Mouse (Mus musculus): Measurements from ENCODE around the gene Xiap. TPM values are rescaled to one million over a fixed set of nuclear protein-coding genes. Genes with fewer than 3 reads are reported as not detected.
"Not testable (repeated sequence)": the region's sequence is repeated elsewhere in the genome, so short reads cannot be mapped to it uniquely, and the experiment has no call there.

Gene Xiap
- 2.0 and 5.8 TPM in 2 replicates for polyA plus RNA-seq (2012; ENCODE audit: insufficient read depth, low replicate concordance)

- Histone ChIP-seq H3K36me3 (replicated peaks; ENCODE audit: low read length) (no peaks in the 10 kb centered on the region), H3K4me3 (replicated peaks) (no peak within 1 kb of the TSS), H3K4me1 (peaks cover 12% of the 10 kb centered on the region), H3K9me3 (0 out of 2 replicates have a peak, but pooled peaks cover 3% of the 10 kb centered on the region), H3K27me3 (replicated peaks) (no peaks in the 10 kb centered on the region)
- TF ChIP-seq GATA1 (IDR thresholded peaks at IDR 0.05; ENCODE audit: borderline replicate concordance, low read length) (no peak), FLI1 (IDR thresholded peaks at IDR 0.05; ENCODE audit: low read length) (no peak)
Measured at GRCm38 (mm10) chrX:42059282-42060068, at the start of gene Xiap. Xiap (plus strand) TSS chrX:42059679.

GRCm38 (mm10) chrX:42012677-42013208 lies 46.7 kb upstream of the Xiap start:
- H3K4me1 ChIP-seq: peaks cover 2% of the 10 kb centered on the region

DNA sequence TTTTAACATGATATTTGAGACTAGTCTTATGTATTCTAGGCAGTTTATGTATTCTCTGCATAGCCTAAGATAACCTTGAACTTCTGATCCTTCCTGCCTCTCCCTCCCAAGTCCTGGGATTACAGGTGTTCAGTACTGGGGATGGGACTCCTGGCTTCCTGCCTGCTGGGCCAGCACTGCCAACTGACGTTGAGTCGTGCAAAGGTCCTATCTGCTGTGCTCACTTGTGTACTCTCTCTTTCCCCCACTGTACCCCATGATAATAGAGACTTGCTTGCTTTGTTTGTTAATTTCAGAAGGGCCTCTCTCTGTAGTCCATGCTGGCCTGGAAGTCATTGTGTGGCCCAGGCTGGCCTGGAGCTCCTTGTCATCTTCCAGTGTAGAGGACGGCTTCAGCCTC lies 45.7 kb upstream of the Xiap start:
- no peak overlapping the region for H3K4me3 ChIP-seq (replicated peaks)
- H3K4me1 ChIP-seq: peaks cover 11% of the 10 kb centered on the region
- H3K9me3 ChIP-seq: no peaks in the 10 kb centered on the region
- TF ChIP-seq GATA1 (IDR thresholded peaks at IDR 0.05; ENCODE audit: borderline replicate concordance, low read length): no peak
- no peak for TF ChIP-seq FLI1 (IDR thresholded peaks at IDR 0.05; ENCODE audit: low read length)
- H3K36me3 ChIP-seq (replicated peaks; ENCODE audit: low read length): no peaks in the 10 kb centered on the region
- peaks cover 19% of the 10 kb centered on the region for H3K27me3 ChIP-seq (replicated peaks)

More at GRCm38 (mm10) chrX:42012677-42013208, 46.7 kb upstream of the Xiap start:
- TF ChIP-seq FLI1 (IDR thresholded peaks at IDR 0.05; ENCODE audit: low read length) (no peak), GATA1 (IDR thresholded peaks at IDR 0.05; ENCODE audit: borderline replicate concordance, low read length) (no peak)
- Histone ChIP-seq H3K4me3 (replicated peaks) (no peak overlapping the region), H3K9me3 (no peaks in the 10 kb centered on the region), H3K27me3 (replicated peaks) (peaks cover 22% of the 10 kb centered on the region), H3K36me3 (replicated peaks; ENCODE audit: low read length) (no peaks in the 10 kb centered on the region)

DNA sequence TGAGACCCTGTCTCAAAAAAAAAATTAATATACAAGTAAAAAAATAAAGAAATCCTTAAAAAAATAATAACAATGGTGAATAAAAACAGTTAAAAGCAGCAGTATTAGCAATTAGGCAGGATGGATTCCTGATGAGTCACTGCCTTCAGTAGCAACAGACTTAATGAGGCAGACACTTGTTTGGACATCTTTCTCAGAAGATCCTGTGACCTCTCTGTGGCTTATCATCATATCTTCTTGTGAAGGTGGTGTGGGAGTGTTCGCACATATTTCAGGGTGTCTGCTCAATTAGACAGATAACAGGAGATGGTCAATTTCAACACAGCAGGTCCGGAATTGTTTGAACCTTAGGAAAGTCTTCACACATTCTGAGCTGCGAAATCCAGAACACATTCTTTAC lies 45.0 kb upstream of the Xiap start:
- H3K9me3 ChIP-seq: no peaks in the 10 kb centered on the region
- H3K27me3 ChIP-seq (replicated peaks): peaks cover 16% of the 10 kb centered on the region
- no peak for TF ChIP-seq FLI1 (IDR thresholded peaks at IDR 0.05; ENCODE audit: low read length)
- no peak for TF ChIP-seq GATA1 (IDR thresholded peaks at IDR 0.05; ENCODE audit: borderline replicate concordance, low read length)
- peaks cover 16% of the 10 kb centered on the region for H3K4me1 ChIP-seq
- H3K36me3 ChIP-seq (replicated peaks; ENCODE audit: low read length): no peaks in the 10 kb centered on the region
- H3K4me3 ChIP-seq (replicated peaks): no peak overlapping the region

DNA sequence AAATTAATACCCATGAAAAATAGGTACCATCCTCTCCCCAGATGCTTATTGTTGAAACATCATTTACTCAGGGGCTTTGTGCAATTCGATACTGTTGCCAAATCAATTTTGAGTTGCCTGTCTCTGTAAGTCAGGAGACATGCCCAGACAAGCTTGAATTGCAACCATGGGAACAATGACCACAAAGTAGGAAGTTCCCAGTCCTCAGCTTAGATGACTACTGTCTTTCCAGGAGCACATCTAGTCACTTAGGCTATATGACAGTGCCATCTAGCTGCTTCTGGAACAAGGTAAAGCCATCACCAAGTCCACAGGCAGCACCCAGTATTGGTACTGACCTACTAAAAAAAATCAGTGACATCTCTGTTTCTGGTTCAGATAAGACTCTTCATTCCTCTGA lies 41.4 kb upstream of the Xiap start:
- TF ChIP-seq FLI1 (IDR thresholded peaks at IDR 0.05; ENCODE audit: low read length) (no peak), GATA1 (IDR thresholded peaks at IDR 0.05; ENCODE audit: borderline replicate concordance, low read length) (no peak)
- Histone ChIP-seq H3K27me3 (replicated peaks) (peaks cover 10% of the 10 kb centered on the region), H3K9me3 (no peaks in the 10 kb centered on the region), H3K4me3 (replicated peaks) (no peak overlapping the region), H3K36me3 (replicated peaks; ENCODE audit: low read length) (no peaks in the 10 kb centered on the region), H3K4me1 (peaks cover 16% of the 10 kb centered on the region)

DNA sequence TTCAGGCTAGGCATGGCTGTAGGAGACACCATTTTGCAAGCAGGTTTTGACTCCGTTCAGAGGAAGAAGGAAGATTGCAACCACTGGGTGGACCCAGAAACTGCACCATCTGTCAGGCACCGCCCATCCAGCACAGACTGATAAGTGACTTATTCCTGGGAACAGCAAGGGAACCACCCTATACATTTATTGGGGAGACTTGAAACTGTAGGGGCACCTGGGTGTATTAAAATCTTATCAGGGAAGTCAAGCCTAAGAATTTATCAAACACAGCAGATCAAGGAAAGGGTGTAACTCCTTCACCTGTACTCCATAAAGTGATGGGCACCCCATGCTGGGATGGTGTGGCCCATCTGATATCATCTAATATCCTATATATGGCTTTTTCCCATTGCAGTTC lies 40.0 kb upstream of the Xiap start:
- peaks cover 16% of the 10 kb centered on the region for H3K4me1 ChIP-seq
- no peak overlapping the region for H3K4me3 ChIP-seq (replicated peaks)
- TF ChIP-seq FLI1 (IDR thresholded peaks at IDR 0.05; ENCODE audit: low read length): no peak
- no peak for TF ChIP-seq GATA1 (IDR thresholded peaks at IDR 0.05; ENCODE audit: borderline replicate concordance, low read length)
- H3K36me3 ChIP-seq (replicated peaks; ENCODE audit: low read length): no peaks in the 10 kb centered on the region
- no peaks in the 10 kb centered on the region for H3K9me3 ChIP-seq
- peaks cover 9% of the 10 kb centered on the region for H3K27me3 ChIP-seq (replicated peaks)

GRCm38 (mm10) chrX:42025802-42026440 lies 33.6 kb upstream of the Xiap start:
- H3K36me3 ChIP-seq (replicated peaks; ENCODE audit: low read length); H3K9me3 ChIP-seq; H3K4me3 ChIP-seq (replicated peaks); H3K4me1 ChIP-seq: not testable (repeated sequence)
- peaks cover 13% of the 10 kb centered on the region for H3K27me3 ChIP-seq (replicated peaks)

DNA sequence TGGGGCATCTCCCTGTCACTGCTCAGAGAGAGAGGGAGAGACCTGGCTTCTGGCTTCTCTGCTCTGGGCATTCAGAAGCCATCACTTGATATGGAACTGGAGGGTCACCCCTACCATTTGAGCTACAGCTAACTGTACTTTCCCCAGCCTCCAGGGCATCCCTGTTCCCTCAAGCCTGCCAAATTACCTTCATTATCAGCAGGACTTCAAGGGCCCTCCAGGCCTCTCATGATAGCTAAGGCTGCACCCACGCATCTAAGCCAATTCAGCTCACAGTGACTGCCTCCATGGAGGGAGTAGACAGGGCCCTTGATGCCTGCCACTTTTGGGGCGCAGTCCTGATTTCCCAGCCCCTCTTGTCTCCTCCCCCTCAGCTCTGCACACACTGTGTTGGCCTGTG lies 32.5 kb upstream of the Xiap start:
- H3K4me1 ChIP-seq; H3K36me3 ChIP-seq (replicated peaks; ENCODE audit: low read length); H3K9me3 ChIP-seq; H3K27me3 ChIP-seq (replicated peaks); H3K4me3 ChIP-seq (replicated peaks): not testable (repeated sequence)

GRCm38 (mm10) chrX:42033111-42033693 lies 26.3 kb upstream of the Xiap start:
- peak overlapping the region; percentile 67 for H3K4me3 ChIP-seq (replicated peaks)

DNA sequence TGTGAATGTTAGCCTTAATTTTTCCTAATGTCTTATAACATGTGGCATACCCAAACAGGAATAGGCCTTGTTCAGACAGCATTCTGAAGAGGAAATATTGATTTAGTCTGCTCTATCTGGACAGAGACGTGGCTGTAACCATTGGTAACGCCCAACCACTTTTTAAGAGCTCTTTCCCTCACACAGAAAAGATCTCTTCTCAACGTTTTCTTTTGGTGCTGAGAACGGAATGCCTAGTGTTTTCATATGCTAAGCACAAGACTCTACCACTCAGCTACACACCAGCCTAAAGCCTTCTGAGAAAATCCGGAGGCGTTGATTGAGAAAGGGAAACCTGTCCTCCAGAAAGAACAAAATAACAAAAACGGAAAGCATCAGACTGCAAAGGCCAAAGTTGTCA lies 25.6 kb upstream of the Xiap start:
- Histone ChIP-seq H3K4me3 (replicated peaks) (no peak overlapping the region), H3K4me1 (peaks cover 10% of the 10 kb centered on the region), H3K27me3 (replicated peaks) (peaks cover 2% of the 10 kb centered on the region), H3K36me3 (replicated peaks; ENCODE audit: low read length) (no peaks in the 10 kb centered on the region), H3K9me3 (no peaks in the 10 kb centered on the region)
- TF ChIP-seq GATA1 (IDR thresholded peaks at IDR 0.05; ENCODE audit: borderline replicate concordance, low read length) (no peak), FLI1 (IDR thresholded peaks at IDR 0.05; ENCODE audit: low read length) (no peak)

More at GRCm38 (mm10) chrX:42033111-42033693, 26.3 kb upstream of the Xiap start:
- H3K4me1 ChIP-seq: peaks cover 10% of the 10 kb centered on the region
- no peaks in the 10 kb centered on the region for H3K9me3 ChIP-seq
- no peaks in the 10 kb centered on the region for H3K36me3 ChIP-seq (replicated peaks; ENCODE audit: low read length)
- H3K27me3 ChIP-seq (replicated peaks): peaks cover 2% of the 10 kb centered on the region
- TF ChIP-seq FLI1 (IDR thresholded peaks at IDR 0.05; ENCODE audit: low read length) (no peak), GATA1 (IDR thresholded peaks at IDR 0.05; ENCODE audit: borderline replicate concordance, low read length) (no peak)
